Mouse (Mus musculus): ENCODE measurements at regions not wholly inside any gene's neighbourhood (a gene's known extent, or its start where the extent isn't known, plus 50 kb on each side); places are given as distances from the start of the nearest gene placed in this dataset.

GRCm38 (mm10) chr13:102132154-102132553 is 364.1 kb upstream of the Pik3r1 start:
- no peak for DNase-seq (ENCODE audit: low spot score in 2 of 2)

- DNase-seq (ENCODE audit: low spot score in 2 of 2), result no peak
These were observed 364.7 kb upstream of the Pik3r1 start for GRCm38 (mm10) chr13:102132696-102133095.

DNA sequence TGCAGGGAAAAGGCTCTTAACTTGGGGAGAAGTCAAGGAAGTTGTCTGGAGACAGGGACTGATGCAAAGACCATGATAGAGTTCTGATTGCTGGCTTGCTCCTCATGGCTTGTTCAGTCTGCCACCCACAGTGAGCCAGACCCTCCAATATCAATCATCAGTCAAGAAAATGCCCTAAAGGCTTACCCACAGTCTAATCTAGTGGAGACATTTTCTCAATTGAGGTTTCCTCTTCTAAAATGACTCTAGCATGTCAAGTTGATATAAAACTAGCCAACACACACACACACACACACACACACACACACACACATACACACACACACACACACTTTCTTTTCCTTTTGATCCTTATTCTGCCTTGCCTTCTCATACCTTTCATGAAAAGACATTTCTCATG is 367.2 kb upstream of the Pik3r1 start:
- DNase-seq (ENCODE audit: low spot score in 2 of 2), result no peak

- no peak for DNase-seq (ENCODE audit: low spot score in 2 of 2)
These were observed 375.0 kb upstream of the Pik3r1 start for GRCm38 (mm10) chr13:102142986-102143385.

DNA sequence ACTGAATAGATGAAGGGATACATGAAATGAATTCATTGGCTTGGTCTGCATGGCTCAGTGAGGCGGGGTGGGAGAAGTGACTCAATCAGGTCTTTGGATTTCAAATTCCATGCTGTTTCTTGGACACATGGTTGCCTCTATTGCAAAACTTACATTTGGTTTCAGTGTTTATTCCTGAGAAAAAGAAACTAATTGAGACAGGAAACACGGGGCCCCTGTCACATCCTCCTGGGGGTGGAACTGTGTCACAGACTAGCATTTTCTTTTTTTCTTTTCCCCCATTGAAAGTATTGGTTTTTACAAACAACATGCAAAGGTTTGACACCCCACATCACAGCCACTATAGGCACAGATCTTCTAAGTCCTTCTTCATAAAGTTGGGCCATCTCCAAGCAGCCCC is 375.8 kb upstream of the Pik3r1 start:
- DNase-seq (ENCODE audit: low spot score in 2 of 2), result no peak

DNA sequence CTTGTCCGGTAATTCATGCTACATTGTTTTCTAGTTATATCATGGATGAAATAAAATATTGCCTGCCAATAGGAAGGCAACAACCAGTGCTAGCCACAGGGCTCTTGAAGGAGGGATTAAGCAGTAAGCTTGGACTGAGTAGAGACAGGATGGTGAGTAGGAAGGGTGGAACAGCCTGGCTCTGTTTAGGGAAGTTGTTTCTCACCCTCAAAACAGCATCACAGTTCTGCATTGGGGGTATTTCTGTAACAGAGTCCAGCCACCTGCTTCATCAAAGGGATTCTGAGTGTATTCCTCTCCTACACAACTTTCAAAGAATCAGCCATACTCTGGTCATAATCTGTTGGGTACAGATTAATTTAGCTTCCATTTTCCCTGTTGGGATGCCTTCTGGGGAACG is 380.0 kb upstream of the Pik3r1 start:
- peak in 1 of 2 experiments; percentile 26 for DNase-seq (ENCODE audit: low spot score in 2 of 2)

DNA sequence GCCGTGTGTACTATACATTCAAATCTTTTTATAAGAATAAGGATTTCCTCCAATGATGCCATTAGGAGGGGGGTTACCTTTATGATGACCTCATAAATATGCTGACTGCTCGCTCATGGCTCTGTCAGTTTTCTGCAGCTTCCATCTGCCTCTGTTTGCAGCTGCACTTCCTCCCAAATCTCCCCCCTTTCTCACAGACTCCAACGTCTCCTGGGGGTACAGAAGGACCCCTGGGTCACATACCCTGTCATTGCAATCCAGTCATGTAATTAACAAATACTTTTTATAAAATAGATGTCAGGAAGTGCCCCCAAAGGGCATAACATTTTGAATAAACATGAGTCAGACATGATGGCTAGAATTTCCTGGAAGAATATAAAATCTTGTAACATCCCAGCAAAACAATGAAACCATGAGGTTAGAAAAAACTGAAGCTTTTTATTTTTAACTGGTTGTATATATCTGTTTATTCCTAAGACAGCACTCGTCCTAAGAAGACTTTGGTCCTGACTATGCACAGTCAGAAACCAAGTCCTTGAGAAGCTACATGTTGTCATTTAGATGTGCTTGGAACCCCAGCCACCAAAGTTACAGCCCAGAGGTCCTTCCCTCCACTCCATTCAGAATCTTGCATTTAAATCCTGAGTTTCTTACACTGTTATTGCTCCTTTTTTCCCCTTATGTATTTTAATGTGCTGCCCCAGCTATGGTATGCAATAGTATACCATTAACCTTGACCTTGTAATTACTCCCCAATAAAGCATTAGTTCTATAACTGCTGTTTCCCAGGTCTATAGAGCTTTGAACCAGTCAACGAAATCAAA is 386.0 kb upstream of the Pik3r1 start:
- DNase-seq (ENCODE audit: low spot score in 2 of 2), result no peak

DNA sequence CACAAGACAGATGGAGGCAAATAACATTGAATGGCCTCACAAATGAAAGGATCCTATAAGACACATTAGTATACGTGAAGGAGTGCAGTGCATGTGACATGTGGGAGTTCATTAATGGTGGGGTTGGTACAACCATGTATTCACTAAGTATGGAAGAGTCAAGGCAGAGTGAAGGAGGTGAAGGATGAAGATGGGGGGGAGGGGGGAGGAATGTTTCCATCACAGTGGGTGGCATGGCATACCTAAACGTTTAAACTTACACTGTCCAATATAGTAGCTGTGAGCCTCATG is 386.5 kb upstream of the Pik3r1 start:
- no peak for DNase-seq (ENCODE audit: low spot score in 2 of 2)

DNA sequence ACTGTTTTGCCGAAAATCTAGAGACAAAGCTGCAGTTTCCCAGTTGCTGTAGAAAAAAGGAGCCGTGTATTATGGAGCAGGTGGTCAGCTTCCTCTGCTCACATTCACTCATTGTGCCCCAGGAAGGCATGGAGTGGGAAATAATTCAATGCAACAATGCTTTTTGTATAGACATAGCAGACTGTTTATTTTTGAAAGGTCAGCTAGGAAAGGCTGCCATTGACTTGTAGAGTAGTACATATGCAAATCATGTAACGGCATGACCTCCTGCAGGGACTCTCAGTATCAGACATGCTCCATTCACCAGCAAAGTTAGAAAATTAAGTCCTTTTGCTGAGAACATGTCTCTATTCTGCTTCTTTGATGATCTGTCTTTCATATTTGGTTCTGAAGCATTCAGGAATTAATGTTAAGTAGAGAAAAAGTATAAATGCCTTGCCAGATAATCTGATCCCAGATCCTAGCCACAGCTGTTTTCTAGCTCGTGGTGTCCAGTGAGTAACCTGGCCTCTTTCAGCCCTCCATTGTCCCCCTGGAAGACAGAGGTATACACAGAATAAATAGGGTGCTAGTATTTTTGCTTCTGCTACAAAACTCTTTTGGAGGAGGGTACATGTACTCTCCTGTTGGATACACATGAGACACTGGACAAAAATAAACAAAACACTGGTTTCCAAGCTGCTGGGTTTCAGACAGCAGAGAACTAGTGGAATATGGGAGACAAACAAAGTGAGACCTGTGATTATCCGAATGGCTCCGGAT is 389.5 kb upstream of the Pik3r1 start:
- DNase-seq (ENCODE audit: low spot score in 2 of 2), result no peak

- no peak for DNase-seq (ENCODE audit: low spot score in 2 of 2)
These were observed 405.6 kb upstream of the Pik3r1 start for GRCm38 (mm10) chr13:102173382-102174234.

GRCm38 (mm10) chr13:102174431-102174830 is 406.4 kb upstream of the Pik3r1 start:
- no peak for DNase-seq (ENCODE audit: low spot score in 2 of 2)

DNA sequence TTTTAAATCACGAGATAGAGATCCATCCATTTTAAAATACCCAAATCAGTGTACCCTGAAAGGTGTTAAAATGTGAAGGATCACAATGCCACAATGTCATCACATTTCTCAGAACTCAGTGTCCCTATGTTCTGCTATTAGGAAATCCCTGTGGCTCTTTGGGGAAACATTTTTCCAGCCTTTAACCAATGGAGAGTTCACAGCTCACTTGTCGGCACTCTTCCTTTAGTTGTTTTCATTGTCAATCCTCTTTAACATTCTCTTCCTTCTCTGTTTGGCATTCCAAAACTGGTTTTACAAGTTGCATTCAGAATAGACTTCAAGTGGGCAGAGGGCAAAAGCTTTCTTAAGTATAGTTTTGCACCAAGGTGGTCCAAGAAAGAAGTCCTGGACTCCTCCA is 406.9 kb upstream of the Pik3r1 start:
- no peak for DNase-seq (ENCODE audit: low spot score in 2 of 2)

DNA sequence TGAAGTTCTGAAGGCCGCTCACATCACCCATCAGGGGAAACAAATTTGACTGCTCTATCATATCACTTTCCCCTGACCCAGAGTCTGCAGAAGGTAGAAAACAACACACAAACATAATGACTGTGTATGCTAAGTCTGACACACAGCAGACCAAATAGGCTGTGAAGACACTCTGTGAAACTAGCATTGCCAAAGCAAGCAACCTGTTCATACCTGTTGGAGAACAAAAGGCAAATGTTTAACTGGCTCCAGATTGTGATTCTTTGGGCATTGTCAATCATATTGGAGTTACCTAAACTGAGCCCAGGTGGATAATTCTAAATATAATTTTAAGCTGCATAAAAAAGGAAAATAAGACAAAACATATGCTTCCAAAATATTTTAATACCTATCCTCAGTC is 407.4 kb upstream of the Pik3r1 start:
- DNase-seq (ENCODE audit: low spot score in 2 of 2), result no peak

DNA sequence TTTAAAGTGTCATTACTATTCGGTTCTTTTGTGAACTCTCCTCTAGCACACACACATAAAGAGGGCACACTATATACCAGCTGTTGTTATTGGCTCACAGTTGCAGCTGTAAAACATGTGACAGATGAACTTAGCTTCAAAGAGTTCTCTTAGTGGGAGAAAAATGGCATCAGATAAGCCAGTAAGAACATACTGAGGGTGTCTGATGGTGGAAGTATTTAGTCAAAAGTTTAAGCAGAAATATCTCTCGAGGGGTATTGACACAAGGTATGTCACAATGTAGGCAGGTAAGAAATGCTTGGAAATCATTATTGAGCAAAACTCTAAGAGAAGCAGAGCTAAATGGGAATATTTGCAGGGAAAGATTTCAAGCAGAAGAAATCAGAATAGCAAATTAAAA is 408.4 kb upstream of the Pik3r1 start:
- DNase-seq (ENCODE audit: low spot score in 2 of 2), result no peak

GRCm38 (mm10) chr13:102194716-102195115 is 426.7 kb upstream of the Pik3r1 start:
- no peak for DNase-seq (ENCODE audit: low spot score in 2 of 2)

- DNase-seq (ENCODE audit: low spot score in 2 of 2), result no peak
These were observed 434.3 kb upstream of the Pik3r1 start for GRCm38 (mm10) chr13:102202301-102202700.

GRCm38 (mm10) chr13:102218486-102218885 is 450.5 kb upstream of the Pik3r1 start:
- DNase-seq (ENCODE audit: low spot score in 2 of 2), result no peak

GRCm38 (mm10) chr13:102231048-102231447 is 462.3 kb upstream of the Cd180 start:
- DNase-seq (ENCODE audit: low spot score in 2 of 2), result no peak

DNA sequence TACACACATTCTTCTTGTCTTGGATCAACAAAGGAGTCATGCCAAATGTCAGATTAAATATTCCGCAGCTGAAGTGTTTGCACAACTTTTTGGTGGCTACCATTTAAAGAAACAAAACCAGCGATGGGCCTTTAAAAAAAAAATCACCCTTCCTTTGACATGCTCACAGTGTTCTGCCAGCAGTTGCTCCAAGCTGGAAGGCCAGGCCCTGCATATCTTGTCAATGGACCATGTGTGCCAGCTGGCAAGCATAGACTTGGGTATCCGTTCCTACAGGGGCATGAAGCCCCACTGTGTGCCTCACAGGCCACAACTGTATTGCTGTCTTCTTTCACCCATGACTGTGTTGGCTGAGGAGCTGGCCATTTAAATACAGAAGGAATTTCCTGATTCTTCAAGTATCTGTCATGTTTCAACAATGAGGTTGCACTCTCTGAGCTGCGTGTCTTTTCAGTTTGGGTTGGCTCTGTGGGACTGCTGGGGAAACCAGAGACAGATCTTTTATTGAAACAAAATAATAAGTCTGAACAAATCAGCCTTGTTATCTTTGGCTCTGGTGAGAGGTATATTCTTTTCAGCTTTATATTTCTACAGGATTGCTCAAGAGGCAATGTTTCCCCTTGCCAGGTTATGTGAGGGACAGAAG is 460.9 kb upstream of the Cd180 start:
- DNase-seq (ENCODE audit: low spot score in 2 of 2), result peak; percentile 27

- no peak for DNase-seq (ENCODE audit: low spot score in 2 of 2)
These were observed 442.5 kb upstream of the Cd180 start for GRCm38 (mm10) chr13:102250884-102251283.

GRCm38 (mm10) chr13:102251709-102252108 is 441.6 kb upstream of the Cd180 start:
- DNase-seq (ENCODE audit: low spot score in 2 of 2), result no peak
